Mouse (Mus musculus) liver, postnatal 0 days (tissue): Measurements from ENCODE around the gene Tpsab1.

Experiments used
- CTCF ChIP-seq: sonication (generic); IDR thresholded peaks from 2 replicates; pipeline ENCODE4 v1.5.1; 2016; ENCODE audit warnings: antibody characterized with exemption, low read depth
- EP300 ChIP-seq: IDR thresholded peaks from 2 replicates; pipeline ENCODE4 v1.6.1; 2016; ENCODE audit warnings: antibody characterized with exemption, low read depth, mild to moderate bottlenecking

DNA sequence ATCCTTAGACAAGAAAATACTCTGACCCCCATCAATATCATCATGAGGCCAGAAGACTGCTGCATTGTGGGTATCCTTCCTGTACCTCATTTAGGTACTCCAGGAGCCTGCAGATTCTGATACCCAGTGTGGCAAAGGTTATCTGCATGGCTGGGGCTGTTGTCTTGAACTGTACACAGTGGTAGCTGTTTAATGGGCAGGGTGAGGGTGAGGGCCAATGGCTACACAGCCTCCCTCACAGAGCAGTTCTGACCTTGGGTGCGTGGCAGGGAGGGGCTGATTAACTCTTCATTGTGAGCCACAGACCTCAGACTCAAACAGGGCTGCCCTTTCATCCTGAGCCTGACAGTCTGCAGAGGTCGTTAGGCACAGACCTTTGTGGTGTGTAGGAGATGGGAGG lies 22.4 kb downstream of the Tpsab1 start:
- no peak for TF ChIP-seq CTCF
- TF ChIP-seq EP300 = no peak
